Mouse (Mus musculus) layer of hippocampus, adult 18-20 months (tissue): ENCODE data around the gene Kndc1. TPM values are rescaled to one million over a fixed set of nuclear protein-coding genes. Genes with fewer than 3 reads are reported as not detected.

Experiments
- DNase-seq, 2 experiments: peaks; one replicate each; pipeline ENCODE4 v3.0.0; 2022; ENCODE audit warnings: low spot score in 2 of 2
- long read RNA-seq: library from polyadenylated mRNA; stranded (forward); transcript quantifications from one replicate; pipeline ENCODE4 v2.0.0, GENCODE M21; 2021
- total RNA-seq, 2 experiments: library from RNA; stranded (reverse); gene quantifications; 2 replicates each; pipeline ENCODE4 v1.2.3; 2021

Gene Kndc1
- total RNA-seq = 10 to 100 TPM; 84.7 to 86.2 TPM
- long read RNA-seq, full-length matches to known transcripts = 39 of 70 reads
- long read RNA-seq, partial matches to known transcripts = 17 of 70 reads
- long read RNA-seq, other reads (novel, unspliced or antisense) = 14 of 70 reads

- peak; percentile 75 to 84 for DNase-seq
Measured at GRCm38 (mm10) chr7:139894655-139895557, at the start of gene Kndc1. Gene Kndc1 (plus strand): TSS chr7:139894696.

GRCm38 (mm10) chr7:139845101-139845500, 49.4 kb upstream of the Kndc1 start:
- peak in 1 of 2 experiments; percentile 44 for DNase-seq

DNA sequence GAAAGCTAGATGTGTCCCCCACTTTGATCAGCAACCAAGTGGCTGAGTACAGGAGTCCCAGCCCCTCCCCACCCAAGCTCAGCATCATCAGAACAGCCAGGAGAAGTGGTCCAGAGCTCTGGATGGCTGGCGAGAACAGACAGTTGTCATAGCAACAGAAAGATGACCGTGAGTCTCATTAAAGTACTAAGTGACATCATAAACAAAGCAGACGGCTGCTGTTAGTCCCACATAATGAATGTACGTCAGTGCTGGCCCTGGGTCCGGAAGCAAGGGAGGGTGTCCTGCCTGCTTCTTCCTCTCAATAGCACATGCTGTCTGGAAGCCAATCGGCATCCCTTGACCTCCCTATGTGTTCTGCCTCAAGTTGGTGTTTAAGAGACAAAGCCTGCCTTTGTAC, 44.3 kb upstream of the Kndc1 start:
- no peak for DNase-seq

GRCm38 (mm10) chr7:139850677-139851076, 43.8 kb upstream of the Kndc1 start:
- no peak for DNase-seq

DNA sequence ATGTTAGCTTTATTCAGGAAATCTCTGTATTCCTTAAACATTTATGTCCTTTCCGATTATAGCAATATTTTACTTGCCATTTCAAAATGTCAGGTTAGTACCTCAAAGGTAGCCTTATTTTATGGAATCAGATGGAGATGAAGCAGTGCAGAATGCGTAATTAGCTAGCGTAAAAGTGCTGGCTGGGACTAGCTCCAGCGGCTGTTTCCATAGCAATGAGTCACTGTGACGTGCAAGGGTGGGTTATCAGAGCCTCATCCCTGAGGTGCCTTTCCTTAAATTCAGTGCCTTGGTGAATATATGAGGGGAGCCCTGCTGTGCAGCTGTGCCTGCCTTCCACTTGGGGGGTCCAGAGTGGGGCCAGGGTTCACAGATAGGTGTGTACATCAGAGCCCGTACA, 43.4 kb upstream of the Kndc1 start:
- peak in 1 of 2 experiments; percentile 67 for DNase-seq

GRCm38 (mm10) chr7:139855261-139855660, 39.2 kb upstream of the Kndc1 start:
- no peak for DNase-seq

DNA sequence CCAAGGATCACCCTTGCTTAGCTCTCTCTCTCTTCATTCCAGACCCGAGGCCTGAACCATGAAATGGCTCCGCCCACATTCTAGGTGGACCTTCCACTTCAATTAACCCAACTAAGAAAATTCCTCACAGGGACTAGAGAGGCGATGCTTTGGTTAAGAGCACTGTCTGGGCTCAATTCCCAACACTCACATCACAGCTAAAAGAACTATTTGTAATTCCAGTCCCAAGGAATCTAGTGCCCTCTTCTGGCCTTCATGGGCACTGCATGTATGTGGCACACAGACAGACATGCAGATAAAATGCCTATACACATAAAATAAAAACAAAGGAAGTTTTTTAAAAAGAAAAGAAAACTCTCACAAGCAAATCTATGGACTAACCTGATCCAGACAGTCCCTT, 33.1 kb upstream of the Kndc1 start:
- DNase-seq = peak; percentile 65 to 91

GRCm38 (mm10) chr7:139863076-139863475, 31.4 kb upstream of the Kndc1 start:
- DNase-seq = no peak

DNA sequence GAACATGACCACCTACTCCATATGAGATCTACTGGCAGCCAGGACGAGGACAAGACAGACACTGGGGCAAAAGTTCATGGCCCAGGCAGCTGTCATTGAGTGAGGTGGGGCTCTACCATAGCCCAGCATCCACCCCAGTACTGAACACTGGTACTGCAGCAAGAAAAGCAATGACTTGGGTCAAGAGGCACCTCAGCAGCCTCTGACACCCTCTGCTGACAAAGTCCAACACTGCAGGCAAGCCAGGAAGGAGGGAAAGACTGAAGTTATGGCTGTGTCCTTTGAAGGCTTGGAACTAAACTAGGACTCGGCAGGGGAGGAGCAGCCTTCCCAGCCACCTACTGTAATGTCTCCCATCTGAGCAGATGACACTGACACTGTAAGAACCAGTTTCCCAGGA, 30.2 kb upstream of the Kndc1 start:
- DNase-seq = no peak

DNA sequence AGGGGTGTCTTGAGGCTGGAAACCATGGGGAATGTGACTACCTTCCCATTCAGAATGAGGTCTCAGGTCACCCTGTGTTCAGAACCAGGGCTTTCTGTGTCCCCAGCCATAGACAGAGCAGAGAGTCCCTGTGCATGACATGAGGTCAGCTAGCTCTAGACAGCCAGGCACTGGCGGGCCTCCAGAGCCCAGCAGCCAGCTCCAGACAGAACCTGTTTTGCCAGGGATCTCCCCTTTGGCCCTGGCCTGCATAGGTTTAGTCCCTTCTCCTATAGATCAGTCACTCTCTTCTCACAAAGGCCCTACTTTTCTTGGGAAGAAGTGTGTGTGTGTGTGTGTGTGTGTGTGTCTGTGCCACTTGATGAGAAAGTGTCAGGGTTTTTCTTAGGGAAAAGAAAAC, 29.6 kb upstream of the Kndc1 start:
- DNase-seq = no peak

DNA sequence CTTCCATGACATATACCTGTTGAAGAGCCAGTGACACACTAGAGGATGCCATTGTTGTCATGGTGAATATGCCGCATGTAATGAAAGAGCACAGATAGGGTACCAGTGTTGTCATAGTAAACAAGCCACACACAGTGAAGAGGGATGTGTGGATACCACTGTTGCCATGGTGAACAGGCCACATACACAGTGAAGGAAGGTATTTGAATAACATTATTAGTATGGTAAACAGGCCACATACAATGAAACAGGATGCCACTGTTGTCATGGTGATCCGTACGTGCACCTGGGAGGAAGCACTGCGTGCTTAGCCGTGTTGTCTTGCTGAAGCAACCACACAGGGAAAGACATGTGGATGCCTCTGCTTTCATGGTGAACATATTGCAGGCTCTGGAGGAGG, 23.5 kb upstream of the Kndc1 start:
- no peak for DNase-seq

DNA sequence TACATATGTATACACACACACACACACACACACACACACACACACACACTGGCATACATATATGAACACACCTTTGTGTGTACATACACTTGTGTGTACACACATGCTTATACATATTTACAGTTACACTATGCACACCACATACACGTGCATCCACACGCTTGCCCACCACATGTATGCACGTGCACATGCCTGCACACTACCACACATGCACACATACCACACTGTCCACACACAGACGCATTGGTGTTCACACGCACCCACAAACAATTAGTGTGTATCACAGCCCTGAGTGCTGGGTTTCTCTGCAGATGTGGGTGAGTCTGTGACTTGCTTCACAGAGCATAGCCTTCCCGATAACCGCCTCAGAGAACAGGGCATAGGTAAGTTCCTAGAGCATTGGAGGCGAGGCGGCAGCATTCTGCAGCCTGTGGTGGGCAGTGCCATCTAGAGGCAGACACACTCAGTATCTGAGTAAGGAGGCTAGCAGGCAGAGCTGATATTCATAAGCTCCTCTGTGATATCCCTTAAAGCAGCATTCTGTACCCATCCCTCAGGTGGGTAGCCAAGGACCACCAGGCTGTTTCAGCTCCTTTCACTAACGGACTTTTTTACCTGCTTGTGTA, 17.2 kb upstream of the Kndc1 start:
- peak in 1 of 2 experiments; percentile 68 for DNase-seq

GRCm38 (mm10) chr7:139878122-139878521, 16.4 kb upstream of the Kndc1 start:
- no peak for DNase-seq

GRCm38 (mm10) chr7:139878621-139879020, 15.9 kb upstream of the Kndc1 start:
- no peak for DNase-seq

DNA sequence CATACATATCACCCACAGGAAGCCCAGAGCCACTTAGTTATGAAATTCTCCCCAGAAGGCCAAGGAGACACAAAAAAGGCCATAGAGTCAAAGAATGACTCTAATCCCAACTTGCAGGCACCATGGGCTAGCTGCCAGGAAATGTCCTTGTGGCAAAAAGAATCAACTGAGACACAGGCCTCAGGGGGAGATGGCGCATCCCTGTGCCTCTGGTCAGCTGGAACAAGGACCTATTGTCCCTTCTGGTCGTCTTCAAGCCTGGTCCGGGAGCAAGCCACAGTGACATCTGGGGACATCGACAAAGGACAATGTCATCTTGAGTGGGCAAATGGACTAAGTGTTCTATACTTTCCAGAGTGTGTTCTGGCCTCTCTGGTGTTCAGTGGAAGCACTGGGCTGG, 11.0 kb upstream of the Kndc1 start:
- peak in 1 of 2 experiments; percentile 32 for DNase-seq

DNA sequence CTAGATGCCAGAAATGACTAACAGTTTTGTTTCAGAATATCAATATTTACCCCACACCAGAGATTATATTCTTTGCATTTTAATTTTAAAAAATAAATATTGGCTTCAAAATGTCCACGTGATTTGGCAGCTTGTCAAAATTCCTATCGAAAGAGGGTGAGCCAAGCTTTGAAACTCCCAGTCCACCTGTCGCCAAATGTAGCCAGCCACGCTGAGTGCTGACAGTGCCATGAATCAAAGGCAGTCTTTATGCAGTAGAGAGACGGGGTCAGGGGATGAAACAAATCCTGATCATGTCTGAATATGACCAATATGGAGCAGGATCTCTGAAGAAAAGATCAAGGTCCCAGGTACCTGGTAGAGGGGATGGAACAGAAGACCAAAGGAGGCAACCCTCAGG, 2.7 kb upstream of the Kndc1 start:
- no peak for DNase-seq

GRCm38 (mm10) chr7:139896271-139896670, 1.8 kb downstream of the Kndc1 start:
- no peak for DNase-seq

DNA sequence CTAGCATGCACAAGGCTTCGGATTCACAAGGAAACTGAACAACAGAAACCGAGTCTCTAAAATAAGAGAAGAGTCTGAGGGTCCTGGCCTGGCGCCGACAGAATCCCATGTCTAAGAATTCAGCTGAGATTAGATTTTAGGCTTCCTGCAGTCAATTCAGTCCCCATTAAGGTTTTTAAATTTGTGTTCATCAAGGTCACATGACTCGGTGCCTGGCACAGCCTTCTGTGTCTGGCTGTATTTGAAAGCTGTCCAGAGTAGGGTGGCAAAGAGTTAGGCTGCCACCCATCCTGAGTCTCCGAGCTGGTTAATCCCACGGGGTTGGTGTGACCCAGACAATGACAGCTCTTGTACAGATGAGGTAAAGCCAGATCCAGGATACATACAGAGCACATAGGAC, 2.3 kb downstream of the Kndc1 start:
- DNase-seq = no peak

- no peak for DNase-seq
Measured at GRCm38 (mm10) chr7:139898606-139899005, 4.1 kb downstream of the Kndc1 start.

GRCm38 (mm10) chr7:139899505-139899904, 5.0 kb downstream of the Kndc1 start:
- DNase-seq = peak in 1 of 2 experiments; percentile 59

GRCm38 (mm10) chr7:139900456-139900855, 6.0 kb downstream of the Kndc1 start:
- no peak for DNase-seq

- DNase-seq = no peak
Measured at GRCm38 (mm10) chr7:139900896-139901295, 6.4 kb downstream of the Kndc1 start.
